Mouse (Mus musculus) neutrophil, adult 59 days (primary cell): Measurements from ENCODE around the gene Phc3. TPM values are rescaled to one million over a fixed set of nuclear protein-coding genes. Genes with fewer than 3 reads are reported as not detected.

Experiments
- total RNA-seq, 2 experiments: library from RNA; stranded (reverse); gene quantifications; 1 replicate in 1 of 2; 2 replicates in 1 of 2; pipeline ENCODE4 v1.2.4; 2023

Gene Phc3
- 10 to 100 TPM; 31.1 to 33.6 TPM for total RNA-seq

DNA sequence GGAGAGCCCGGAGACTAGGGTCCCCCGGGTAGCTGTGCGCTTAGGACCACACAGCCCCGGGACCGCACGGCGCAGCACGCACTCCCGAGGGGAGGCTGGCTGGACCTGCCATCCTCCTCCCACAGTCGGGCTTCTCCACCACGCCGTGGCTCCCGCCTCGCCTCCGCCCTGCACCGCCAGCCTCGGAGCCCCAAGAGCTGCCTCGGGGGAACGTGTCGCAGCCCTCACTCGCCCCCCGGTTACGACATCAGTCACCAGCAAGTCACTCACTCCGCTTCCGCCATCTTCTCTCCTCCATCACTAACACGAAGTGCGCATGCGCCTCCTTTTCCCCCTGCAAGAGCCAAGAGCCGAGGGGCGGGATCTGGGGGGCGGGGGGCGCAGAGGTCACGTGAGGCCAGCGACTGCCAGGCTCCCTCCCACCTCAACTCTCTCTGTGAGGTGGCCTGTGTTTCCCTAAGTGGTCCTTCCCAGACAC, at the start of gene Phc3:
Gene Phc3, minus strand, starts transcription at position 312 of the 478 bp plus-strand sequence.

GRCm38 (mm10) chr3:30995283-30995898, 26.2 kb upstream of the Phc3 start, which contains the start of gene Prkci:
Gene Prkci (plus strand): TSS chr3:30995747.

DNA sequence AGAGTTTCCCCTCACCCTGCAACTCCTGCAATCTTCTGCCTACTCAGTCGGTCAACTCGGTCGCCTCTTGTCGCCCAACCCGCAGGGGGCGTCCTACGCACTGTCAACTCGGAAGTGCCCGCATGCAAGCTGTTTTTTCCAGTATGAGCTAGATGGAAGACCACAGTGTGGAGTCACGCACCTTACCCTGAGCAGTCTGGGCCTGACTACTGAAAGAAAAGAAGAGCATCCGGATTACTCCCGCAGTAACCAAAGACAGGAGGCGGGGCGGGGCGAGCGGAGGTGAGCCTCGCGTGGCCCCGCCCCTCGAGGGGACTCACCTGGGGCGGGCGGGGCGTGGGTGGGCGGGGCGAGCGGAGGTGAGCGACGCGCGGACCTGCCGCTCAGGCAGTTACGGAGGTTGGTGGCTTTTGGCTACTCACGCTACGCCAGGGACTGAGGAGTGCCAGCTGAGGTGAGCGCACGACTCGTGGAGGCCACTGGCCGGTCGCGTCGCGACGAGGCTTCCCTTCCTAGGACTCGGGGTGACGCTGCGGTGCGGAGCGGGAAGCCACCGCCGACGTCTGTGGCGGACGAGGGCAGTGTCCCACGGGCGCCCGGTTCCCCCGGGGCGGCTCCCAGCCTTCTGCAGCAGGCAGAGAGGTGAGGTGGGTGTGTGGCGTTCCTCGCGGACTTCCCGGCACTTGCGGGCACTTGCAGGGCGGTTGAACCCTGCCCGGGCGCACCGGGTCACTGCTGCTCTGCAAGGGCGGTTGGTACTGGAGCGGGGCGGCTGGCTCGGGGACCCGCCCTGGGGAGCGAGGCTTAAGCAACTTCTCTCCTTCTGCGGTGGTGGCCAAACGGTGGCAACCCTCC, 113.4 kb downstream of the Phc3 start, which contains the start of gene Gpr160:
Gene Gpr160, plus strand, starts transcription at position 347 of the 855 bp plus-strand sequence.

Other genes with a start within 250 kb of the Phc3 start
- not detected for gene Samd7, start 223.1 kb downstream of the Phc3 start, total RNA-seq
- gene Sec62, start 176.5 kb downstream of the Phc3 start, total RNA-seq, result 10 to 100 TPM; 45.0 to 45.5 TPM
- gene Gpr160, start 113.5 kb downstream of the Phc3 start, total RNA-seq, result 10 to 100 TPM; 24.7 to 32.0 TPM
- 10 to 100 TPM; 13.4 to 20.0 TPM for gene Prkci, start 26.3 kb upstream of the Phc3 start, total RNA-seq
- 10 to 100 TPM; 47.1 to 62.9 TPM for gene Skil, start 125.6 kb upstream of the Phc3 start, total RNA-seq
- not detected for gene Cldn11, start 180.5 kb upstream of the Phc3 start, total RNA-seq